Mouse (Mus musculus) cerebellum, postnatal 14 days (tissue): ENCODE measurements around the gene Rapgef6.

ENCODE experiments used
- DNase-seq, 2 experiments: peaks; one replicate each; pipeline ENCODE4 v3.0.0; 2021; ENCODE audit warnings: mixed read lengths in 2 of 2

The Rapgef6 gene

GRCm38 (mm10) chr11:54695951-54696350 is 173.3 kb downstream of the Rapgef6 start:
- no peak for DNase-seq

GRCm38 (mm10) chr11:54697611-54698010 is 175.0 kb downstream of the Rapgef6 start:
- no peak for DNase-seq

- no peak for DNase-seq
Measured at GRCm38 (mm10) chr11:54698636-54699035, 176.0 kb downstream of the Rapgef6 start.

- no peak for DNase-seq
Measured at GRCm38 (mm10) chr11:54699972-54700371, 177.3 kb downstream of the Rapgef6 start.

GRCm38 (mm10) chr11:54701848-54702247 is 179.2 kb downstream of the Rapgef6 start:
- DNase-seq, result no peak

GRCm38 (mm10) chr11:54703306-54703705 is 180.7 kb downstream of the Rapgef6 start:
- peak; percentile 83 to 88 for DNase-seq

GRCm38 (mm10) chr11:54708153-54708552 is 185.5 kb downstream of the Rapgef6 start:
- no peak for DNase-seq

- peak; percentile 45 to 47 for DNase-seq
Measured at GRCm38 (mm10) chr11:54709645-54710044, 187.0 kb downstream of the Rapgef6 start.

GRCm38 (mm10) chr11:54710512-54711293 is 188.1 kb downstream of the Rapgef6 start:
- no peak for DNase-seq

- DNase-seq, result no peak
Measured at GRCm38 (mm10) chr11:54712849-54713248, 190.2 kb downstream of the Rapgef6 start.

- DNase-seq, result peak; percentile 57 to 71
Measured at GRCm38 (mm10) chr11:54717893-54718292, 195.2 kb downstream of the Rapgef6 start.

GRCm38 (mm10) chr11:54718601-54719000 is 196.0 kb downstream of the Rapgef6 start:
- DNase-seq, result peak in 1 of 2 experiments; percentile 23

- no peak for DNase-seq
Measured at GRCm38 (mm10) chr11:54722057-54722456, 199.4 kb downstream of the Rapgef6 start.

GRCm38 (mm10) chr11:54724353-54725034 is 201.8 kb downstream of the Rapgef6 start:
- DNase-seq, result peak; percentile 30 to 65

- DNase-seq, result no peak
Measured at GRCm38 (mm10) chr11:54726571-54727062, 204.0 kb downstream of the Rapgef6 start.

- DNase-seq, result no peak
Measured at GRCm38 (mm10) chr11:54727327-54727901, 204.8 kb downstream of the Rapgef6 start.

GRCm38 (mm10) chr11:54728371-54728770 is 205.7 kb downstream of the Rapgef6 start:
- DNase-seq, result no peak

- no peak for DNase-seq
Measured at GRCm38 (mm10) chr11:54729311-54729710, 206.7 kb downstream of the Rapgef6 start.

- no peak for DNase-seq
Measured at GRCm38 (mm10) chr11:54730931-54731330, 208.3 kb downstream of the Rapgef6 start.

GRCm38 (mm10) chr11:54731367-54731766 is 208.7 kb downstream of the Rapgef6 start:
- DNase-seq, result no peak

GRCm38 (mm10) chr11:54733546-54733945 is 210.9 kb downstream of the Rapgef6 start:
- DNase-seq, result no peak

- no peak for DNase-seq
Measured at GRCm38 (mm10) chr11:54735114-54735513, 212.5 kb downstream of the Rapgef6 start.

GRCm38 (mm10) chr11:54736903-54737302 is 214.3 kb downstream of the Rapgef6 start:
- no peak for DNase-seq
